Mouse (Mus musculus) erythroblast, adult 5-6 weeks (primary cell): ENCODE results near the gene BC035947. TPM values are rescaled to one million over a fixed set of nuclear protein-coding genes. Genes with fewer than 3 reads are reported as not detected.
"Not testable (repeated sequence)": the region's sequence is repeated elsewhere in the genome, so short reads cannot be mapped to it uniquely, and the experiment has no call there.

ENCODE experiments used
- ATAC-seq: replicated peaks from 2 replicates; pipeline ENCODE4 v1.8.0; 2016; ENCODE audit warnings: moderate number of reproducible peaks, mild to moderate bottlenecking, moderate TSS enrichment, inconsistent platforms; ENCODE audit not compliant: poor library complexity, low FRiP score, severe bottlenecking
- total RNA-seq, 2 experiments: library from RNA; stranded (forward) in 1 of 2; stranded (reverse) in 1 of 2; fragments of 150-400 nt in 1 of 2; fragments of 200-764, 138-1000 nt in 1 of 2; gene quantifications; 2 replicates each; pipeline versions ENCODE4 v1.2.3 to v1.2.4; 2015 to 2017; ENCODE audit warnings: low replicate concordance in 2 of 2

The BC035947 gene
- total RNA-seq (2015; ENCODE audit: low replicate concordance) (not detected in 2 replicates), total RNA-seq (2017; ENCODE audit: low replicate concordance) (not detected in 2 replicates)

DNA sequence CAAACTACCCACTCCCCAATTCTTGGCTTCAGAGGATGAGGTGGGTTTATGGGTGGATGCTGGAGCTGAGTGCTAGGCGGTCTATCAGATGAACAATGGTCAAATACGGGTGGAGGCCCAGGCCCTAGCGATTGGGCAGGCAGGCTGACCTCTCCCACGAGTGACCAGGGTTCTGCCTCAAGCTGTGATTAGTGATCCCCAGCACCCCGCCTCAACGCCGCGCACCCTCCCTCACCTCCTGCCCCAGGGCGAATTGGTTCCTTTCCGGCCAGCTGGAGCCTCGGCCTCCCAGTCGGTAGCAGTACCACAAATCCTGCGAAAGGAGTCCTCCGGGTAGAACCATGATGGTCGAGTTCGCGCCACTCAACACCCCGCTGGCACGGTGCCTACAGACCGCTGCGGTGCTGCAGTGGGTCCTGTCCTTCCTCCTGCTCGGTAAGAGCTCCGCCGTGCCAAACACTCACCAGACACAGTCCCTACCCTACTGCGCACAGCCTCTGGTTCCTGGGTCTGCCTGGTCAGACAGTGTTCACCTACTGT lies at the start of gene BC035947:
TSS of gene BC035947 (minus strand) at position 538 of the 540 bp plus-strand sequence.
- no peak for ATAC-seq

GRCm38 (mm10) chr1:78554012-78554666 lies 42.2 kb upstream of the BC035947 start:
- no peak for ATAC-seq

- no peak for ATAC-seq
Measured at GRCm38 (mm10) chr1:78548961-78549360, 37.0 kb upstream of the BC035947 start.

GRCm38 (mm10) chr1:78546258-78546657 lies 34.3 kb upstream of the BC035947 start:
- no peak for ATAC-seq

DNA sequence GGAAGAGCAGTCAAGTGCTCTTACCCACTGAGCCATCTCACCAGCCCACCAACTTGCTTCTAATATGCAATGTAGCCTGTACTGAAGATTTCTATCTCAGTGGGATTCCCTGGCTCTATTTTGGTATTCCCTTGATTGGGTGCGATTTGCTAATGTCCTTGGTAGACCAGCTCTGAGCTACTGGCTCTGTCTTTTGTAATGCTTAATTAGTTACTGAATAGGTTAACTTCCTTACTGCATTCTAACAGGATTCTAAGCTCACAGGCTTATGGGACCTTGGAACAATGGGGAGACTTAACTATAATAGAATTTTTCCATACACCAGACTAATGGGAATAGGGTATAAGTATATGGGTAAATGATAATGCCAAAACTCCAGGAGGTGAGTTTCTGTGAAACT lies 31.7 kb upstream of the BC035947 start:
- ATAC-seq: not testable (repeated sequence)

DNA sequence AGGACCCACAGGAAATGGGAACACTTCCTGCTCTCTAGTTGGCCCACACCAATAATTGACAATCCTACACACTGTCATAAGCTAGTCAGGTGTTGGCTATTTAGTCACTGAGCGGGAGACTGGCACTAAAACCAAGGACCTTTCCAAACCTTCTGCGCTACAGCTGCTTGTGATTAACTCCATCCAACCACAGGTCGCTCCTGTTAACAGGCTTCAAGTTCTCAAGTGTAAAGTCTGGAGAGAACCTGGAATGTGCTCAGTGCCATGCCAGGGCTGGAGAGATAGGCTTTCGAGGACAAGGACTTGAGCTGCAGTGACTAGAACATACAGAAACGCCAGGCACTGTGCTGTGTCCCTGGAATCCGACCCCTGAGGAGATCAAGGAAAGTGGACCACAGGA lies 27.2 kb upstream of the BC035947 start:
- ATAC-seq: no peak

GRCm38 (mm10) chr1:78538396-78538795 lies 26.4 kb upstream of the BC035947 start:
- no peak for ATAC-seq

GRCm38 (mm10) chr1:78537494-78538010 lies 25.6 kb upstream of the BC035947 start:
- no peak for ATAC-seq

- no peak for ATAC-seq
Measured at GRCm38 (mm10) chr1:78536310-78537164, 24.6 kb upstream of the BC035947 start.

DNA sequence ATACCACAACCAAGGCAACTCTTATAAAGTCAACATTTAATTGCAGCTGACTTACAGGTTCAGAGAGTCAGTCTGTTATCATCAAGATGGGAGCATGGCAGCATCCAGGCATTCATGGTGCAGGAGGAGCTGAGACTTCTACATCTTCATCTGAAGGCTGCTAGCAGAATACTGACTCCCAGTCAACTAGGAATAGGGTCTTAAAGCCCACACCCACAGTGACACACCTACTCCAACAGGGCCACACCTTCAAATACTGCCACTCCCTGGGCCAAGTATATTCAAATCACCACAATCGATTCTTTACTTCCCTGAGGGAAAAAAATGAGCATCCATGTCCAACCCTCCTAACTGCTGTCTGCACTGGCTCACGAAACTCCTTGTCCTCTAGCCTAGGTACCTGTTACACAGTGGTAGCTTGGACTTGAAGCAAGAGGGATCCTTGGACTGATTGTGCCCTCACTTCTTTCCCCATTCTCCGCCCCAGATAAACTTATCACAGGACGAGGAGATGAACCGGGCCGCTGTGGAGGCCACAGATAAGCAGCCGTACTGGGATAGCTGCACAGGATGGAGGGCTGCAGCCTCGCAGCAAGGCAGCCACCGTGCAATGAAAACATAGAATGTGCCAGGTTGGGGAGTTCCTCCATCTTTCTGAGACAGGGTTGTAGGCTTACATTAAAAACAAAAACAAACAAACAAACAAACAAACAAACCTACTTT lies 22.6 kb upstream of the BC035947 start:
- ATAC-seq: no peak

GRCm38 (mm10) chr1:78532184-78532800 lies 20.3 kb upstream of the BC035947 start:
- ATAC-seq: no peak

- ATAC-seq: no peak
Measured at GRCm38 (mm10) chr1:78530500-78531215, 18.7 kb upstream of the BC035947 start.

- no peak for ATAC-seq
Measured at GRCm38 (mm10) chr1:78529011-78529410, 17.1 kb upstream of the BC035947 start.

- ATAC-seq: no peak
Measured at GRCm38 (mm10) chr1:78528356-78528755, 16.4 kb upstream of the BC035947 start.

DNA sequence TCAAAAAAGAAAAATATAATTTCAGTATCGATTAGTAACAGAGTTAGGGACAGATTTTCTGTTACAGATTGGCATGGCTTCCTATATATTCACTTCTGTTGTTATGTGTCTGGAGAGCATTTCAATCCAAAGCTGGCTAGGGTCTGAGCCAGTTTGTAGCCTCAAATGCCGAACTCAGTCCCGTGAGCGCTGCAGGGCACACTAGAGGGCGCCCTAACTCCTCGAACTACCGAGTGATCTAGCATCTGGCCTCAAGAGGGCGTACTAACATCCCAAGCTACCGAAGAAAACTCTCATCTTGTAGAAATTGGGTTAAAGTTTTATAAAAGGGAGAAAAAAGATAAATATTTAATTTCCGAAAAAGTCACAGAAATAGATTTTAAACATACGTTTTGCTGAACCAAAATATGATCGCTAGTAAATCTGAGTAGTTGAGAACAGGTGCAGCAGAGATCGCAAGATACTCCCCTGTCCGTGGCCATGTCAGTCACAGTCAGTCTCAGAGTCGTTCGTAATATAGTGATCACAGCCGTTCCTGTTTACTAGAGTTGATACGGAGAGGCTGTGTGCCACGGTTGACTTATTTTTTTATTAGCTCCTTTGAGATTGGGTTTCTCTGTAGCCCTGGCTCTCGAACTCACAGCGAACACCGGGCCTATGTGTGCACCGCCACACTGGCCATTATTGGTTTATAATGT lies 13.4 kb upstream of the BC035947 start:
- ATAC-seq: no peak

GRCm38 (mm10) chr1:78518907-78519306 lies 6.9 kb upstream of the BC035947 start:
- ATAC-seq: no peak

- no peak for ATAC-seq
Measured at GRCm38 (mm10) chr1:78512756-78513155, 798 bp upstream of the BC035947 start.

DNA sequence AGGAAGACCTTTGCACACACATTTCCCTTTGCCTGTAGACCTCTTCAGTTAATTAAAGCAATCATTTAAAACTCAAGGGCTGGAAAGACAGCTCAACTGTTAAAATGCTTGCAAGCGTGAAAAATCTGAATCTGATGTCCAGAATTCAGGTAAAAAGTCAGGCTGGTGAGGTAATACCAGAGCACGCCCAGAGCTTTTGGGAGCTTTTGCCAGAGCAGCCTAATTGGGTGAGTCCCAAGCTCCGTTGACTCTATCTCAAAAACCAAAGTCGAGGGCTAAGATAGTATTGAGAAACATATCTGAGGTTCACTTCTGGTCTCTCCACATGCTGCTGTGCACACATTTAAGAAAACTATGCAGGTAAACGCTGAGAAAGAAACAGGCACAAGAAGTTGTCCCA lies 1.1 kb downstream of the BC035947 start, which contains the start of gene Mogat1:
TSS of gene Mogat1 (plus strand) at position 130 of the 400 bp plus-strand sequence.
- ATAC-seq: no peak
